Mouse (Mus musculus): ENCODE data around the gene Pgm5.

DNA sequence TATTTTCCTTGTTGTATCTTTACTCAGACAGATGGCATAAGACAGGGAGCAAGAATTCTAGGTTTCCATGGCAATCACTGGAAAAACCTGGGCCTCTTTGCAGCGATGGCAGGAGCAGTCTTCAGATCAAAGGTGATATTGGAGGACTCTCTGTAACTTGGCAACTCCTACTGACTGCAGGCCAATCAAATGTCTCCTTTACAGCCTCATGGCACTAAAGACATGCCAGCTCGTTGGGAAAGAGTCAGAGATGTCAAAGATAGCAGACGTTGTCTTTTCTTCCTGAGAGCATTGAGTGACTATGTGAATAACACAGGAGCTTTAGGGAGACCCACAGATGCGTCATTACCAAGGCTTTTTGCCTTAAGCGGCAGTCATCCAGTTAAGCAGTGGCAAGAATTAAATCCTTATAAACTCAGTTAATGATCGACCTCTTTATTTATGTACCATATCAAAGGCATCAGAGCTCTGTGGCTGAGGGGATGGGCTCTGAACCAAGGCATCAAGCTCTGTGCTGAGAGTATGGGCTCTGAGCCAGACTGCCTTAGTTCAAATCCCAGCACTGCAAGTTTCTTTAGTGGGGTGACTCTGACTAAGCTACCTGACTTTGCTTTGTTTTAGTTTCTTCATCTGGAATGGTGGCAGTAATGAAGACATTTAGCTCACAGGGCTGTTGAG is 209.2 kb downstream of the Pgm5 start:
- TF ChIP-seq CTCF (IDR thresholded peaks at IDR 0.05; ENCODE audit: low read depth, low read length) = no peak
- TF ChIP-seq POLR2A (IDR thresholded peaks at IDR 0.05; ENCODE audit: borderline replicate concordance, low read depth, low read length) = no peak

All from bone marrow macrophage, adult 2 months (primary cell).